Mouse (Mus musculus) ES-Bruce4 (cell line): ENCODE measurements around the gene Tmem54. TPM values are rescaled to one million over a fixed set of nuclear protein-coding genes. Genes with fewer than 3 reads are reported as not detected.

Experiments
- H3K27ac ChIP-seq: 2 replicates; pipeline ENCODE4 v1.5.1; 2012; ENCODE audit warnings: low read length, inconsistent platforms; ENCODE audit not compliant: insufficient read depth
- H3K27me3 ChIP-seq: 2 replicates; pipeline ENCODE4 v1.6.1; 2012; ENCODE audit warnings: mild to moderate bottlenecking, low read length, inconsistent platforms; ENCODE audit not compliant: control insufficient read depth, poor library complexity, insufficient read depth, severe bottlenecking
- H3K36me3 ChIP-seq: 2 replicates; pipeline ENCODE4 v1.6.1; 2012; ENCODE audit warnings: inconsistent platforms, mild to moderate bottlenecking, low read length, moderate library complexity; ENCODE audit not compliant: control insufficient read depth, poor library complexity, insufficient read depth, severe bottlenecking
- H3K4me1 ChIP-seq: one replicate; pipeline ENCODE4 v1.8.1; 2011; ENCODE audit warnings: low read length; ENCODE audit not compliant: control insufficient read depth, insufficient read depth
- H3K4me3 ChIP-seq: 2 replicates; pipeline ENCODE4 v1.5.1; 2011; ENCODE audit warnings: low read depth, mild to moderate bottlenecking, low read length
- H3K9ac ChIP-seq: 2 replicates; pipeline ENCODE4 v1.6.1; 2012; ENCODE audit warnings: low read depth, mild to moderate bottlenecking, inconsistent platforms; ENCODE audit not compliant: poor library complexity, severe bottlenecking
- H3K9me3 ChIP-seq: replicated peaks from 2 replicates; pipeline ENCODE4 v1.6.1; 2012; ENCODE audit warnings: mild to moderate bottlenecking, low read length, inconsistent platforms; ENCODE audit not compliant: control insufficient read depth, poor library complexity, insufficient read depth, severe bottlenecking
- CTCF ChIP-seq: IDR thresholded peaks from one replicate; pipeline ENCODE4 v1.8.1; 2011; ENCODE audit warnings: low read depth, low read length
- EP300 ChIP-seq: IDR thresholded peaks from 2 replicates; pipeline ENCODE4 v1.6.1; 2011; ENCODE audit warnings: low read depth, low read length; ENCODE audit not compliant: insufficient read depth
- POLR2A ChIP-seq: IDR thresholded peaks from one replicate; pipeline ENCODE4 v1.8.1; 2011; ENCODE audit warnings: low read length; ENCODE audit not compliant: insufficient read depth
- polyA plus RNA-seq: library from polyadenylated mRNA; stranded (reverse); fragments of >200 nt; gene quantifications from 2 replicates; pipeline ENCODE4 v1.2.4, GENCODE M21; 2011; ENCODE audit warnings: low read depth; ENCODE audit not compliant: missing spikeins, insufficient read depth, insufficient read length

The Tmem54 gene
- polyA plus RNA-seq, 1 experiment: 6.9 TPM

GRCm38 (mm10) chr4:129137392-129138321 is 32.3 kb downstream of the Tmem54 start:
- H3K36me3 ChIP-seq: no peaks in the 10 kb centered on the region
- no peaks in the 10 kb centered on the region for H3K4me1 ChIP-seq
- H3K9me3 ChIP-seq: no peaks in the 10 kb centered on the region
- no peak overlapping the region for H3K27ac ChIP-seq
- H3K27me3 ChIP-seq: peaks cover 3% of the 10 kb centered on the region; the same call in 1 of the 2 replicates
- H3K4me3 ChIP-seq: peak overlapping the region; percentile 62
- peak overlapping the region; percentile 49 for H3K9ac ChIP-seq
- TF ChIP-seq EP300 (no peak), CTCF (no peak), POLR2A (no peak)

- no peak overlapping the region for H3K9ac ChIP-seq
- H3K36me3 ChIP-seq: no peaks in the 10 kb centered on the region
- H3K4me3 ChIP-seq: no peak overlapping the region
- peaks cover 3% of the 10 kb centered on the region; the same call in 1 of the 2 replicates for H3K27me3 ChIP-seq
- no peaks in the 10 kb centered on the region for H3K9me3 ChIP-seq
- TF ChIP-seq CTCF (no peak), EP300 (no peak), POLR2A (no peak)
- no peaks in the 10 kb centered on the region for H3K4me1 ChIP-seq
- H3K27ac ChIP-seq: no peak overlapping the region
Measured at GRCm38 (mm10) chr4:129139642-129140041, 34.3 kb downstream of the Tmem54 start.

GRCm38 (mm10) chr4:129140808-129141207 is 35.5 kb downstream of the Tmem54 start:
- no peak overlapping the region for H3K4me3 ChIP-seq
- H3K27me3 ChIP-seq: peaks cover 3% of the 10 kb centered on the region; the same call in 1 of the 2 replicates
- H3K4me1 ChIP-seq: no peaks in the 10 kb centered on the region
- no peak overlapping the region for H3K27ac ChIP-seq
- H3K9ac ChIP-seq: no peak overlapping the region
- TF ChIP-seq POLR2A (no peak), EP300 (no peak), CTCF (no peak)
- H3K9me3 ChIP-seq: no peaks in the 10 kb centered on the region
- no peaks in the 10 kb centered on the region for H3K36me3 ChIP-seq

GRCm38 (mm10) chr4:129141560-129142438 is 36.5 kb downstream of the Tmem54 start:
- Histone ChIP-seq H3K4me3 (no peak overlapping the region), H3K4me1 (no peaks in the 10 kb centered on the region), H3K27ac (no peak overlapping the region), H3K9me3 (no peaks in the 10 kb centered on the region), H3K36me3 (no peaks in the 10 kb centered on the region), H3K27me3 (peaks cover 3% of the 10 kb centered on the region; the same call in 1 of the 2 replicates), H3K9ac (no peak overlapping the region)
- TF ChIP-seq POLR2A (no peak), CTCF (no peak), EP300 (no peak)

GRCm38 (mm10) chr4:129142439-129143045 is 37.2 kb downstream of the Tmem54 start:
- Histone ChIP-seq H3K27me3 (peaks cover 3% of the 10 kb centered on the region; the same call in 1 of the 2 replicates), H3K27ac (no peak overlapping the region), H3K4me1 (no peaks in the 10 kb centered on the region), H3K4me3 (no peak overlapping the region), H3K36me3 (no peaks in the 10 kb centered on the region), H3K9ac (no peak overlapping the region), H3K9me3 (no peaks in the 10 kb centered on the region)
- TF ChIP-seq EP300 (no peak), POLR2A (no peak), CTCF (no peak)

GRCm38 (mm10) chr4:129143509-129143908 is 38.2 kb downstream of the Tmem54 start:
- H3K36me3 ChIP-seq: no peaks in the 10 kb centered on the region
- H3K27ac ChIP-seq: no peak overlapping the region
- TF ChIP-seq EP300: no peak
- no peak for TF ChIP-seq CTCF
- TF ChIP-seq POLR2A: no peak
- no peaks in the 10 kb centered on the region for H3K4me1 ChIP-seq
- no peaks in the 10 kb centered on the region for H3K27me3 ChIP-seq
- H3K4me3 ChIP-seq: no peak overlapping the region
- no peak overlapping the region for H3K9ac ChIP-seq
- H3K9me3 ChIP-seq: no peaks in the 10 kb centered on the region
